Mouse (Mus musculus) embryo, embryonic 11.5 days (tissue): Measurements from ENCODE around the gene Met.

ENCODE experiments used
- DNase-seq: peaks from one replicate; pipeline ENCODE4 v3.0.0-alpha.2; 2012; ENCODE audit warnings: low read depth, low spot score

Met gene

DNA sequence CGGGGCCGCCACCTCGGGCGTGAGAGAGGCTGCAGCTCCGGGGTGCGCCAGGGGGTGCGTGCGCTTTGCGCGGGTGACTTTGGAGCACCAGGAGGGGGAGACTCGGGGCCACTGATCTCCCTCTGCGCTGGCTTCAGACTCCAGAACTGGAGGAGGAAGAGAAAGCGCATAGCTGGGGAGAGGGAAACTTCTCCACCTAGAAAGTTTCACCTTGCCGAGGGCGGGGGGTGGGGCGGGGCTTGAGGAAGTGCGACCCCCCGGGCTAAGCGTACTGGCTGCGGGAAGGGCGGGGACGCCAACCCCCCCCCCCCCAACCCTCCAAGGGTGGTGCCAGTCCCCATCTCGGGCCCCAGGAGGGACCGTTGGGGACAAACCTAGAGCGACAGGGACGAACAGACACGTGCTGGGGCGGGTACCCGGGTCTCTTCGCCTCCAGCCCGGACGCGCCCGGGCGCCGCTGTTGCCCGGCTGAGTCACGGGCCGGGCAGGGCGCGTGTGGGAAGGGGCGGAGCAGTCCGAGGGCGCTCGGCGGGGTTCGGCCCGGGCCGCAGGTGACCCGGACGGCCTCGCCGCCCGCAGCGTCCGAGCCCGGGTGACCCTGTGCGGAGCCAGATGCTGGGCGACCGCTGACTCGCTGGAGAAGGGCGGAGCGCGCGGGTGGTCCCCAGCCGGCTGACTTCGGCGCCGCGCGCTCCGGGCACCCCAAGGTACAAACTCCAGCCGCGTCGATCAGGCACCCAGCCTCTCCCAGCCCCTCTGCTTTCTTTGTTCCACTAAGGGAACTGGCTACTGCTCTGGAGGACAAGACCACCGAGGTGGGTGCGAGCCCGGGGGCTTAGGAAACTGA lies at the start of gene Met:
Met (plus strand) TSS at position 367 of the 847 bp plus-strand sequence.
- DNase-seq: peak; percentile 32

DNA sequence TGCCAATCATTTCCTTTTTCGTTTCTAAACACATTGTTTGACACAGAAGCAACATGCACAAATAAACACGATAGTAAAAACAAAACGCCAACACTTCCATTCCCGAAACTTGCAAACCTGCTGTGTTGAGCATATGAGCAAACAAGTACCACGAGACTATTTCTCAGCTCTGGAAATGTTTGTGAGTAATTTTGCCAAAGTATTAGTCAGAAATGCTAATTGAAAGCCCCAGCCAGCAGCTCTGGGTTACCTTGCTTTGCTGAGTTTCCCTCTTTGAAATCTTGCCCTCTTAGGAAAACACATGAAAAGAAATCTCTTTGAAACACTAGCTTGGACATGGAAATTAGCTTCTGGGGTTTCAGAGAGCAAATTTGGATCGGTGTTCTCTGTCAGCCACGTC lies 45.4 kb upstream of the Met start:
- no peak for DNase-seq

DNA sequence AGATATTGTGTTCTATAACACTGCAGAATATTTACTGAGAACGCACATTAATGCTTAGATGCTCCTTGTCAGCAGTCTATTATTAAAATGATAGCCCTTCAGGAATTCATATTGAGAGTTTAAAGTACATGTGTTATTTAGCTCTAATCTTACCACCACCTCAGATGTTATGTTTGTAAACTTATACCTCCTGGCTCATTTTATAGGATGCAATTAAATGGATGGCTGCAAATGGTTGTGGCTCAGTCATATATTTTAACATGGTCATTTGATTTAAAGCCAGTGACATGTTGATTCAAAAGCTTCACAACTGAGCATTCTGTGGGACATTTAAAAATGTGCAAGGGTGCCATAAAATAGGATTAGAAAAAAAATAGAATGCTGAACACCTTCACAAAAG lies 41.2 kb upstream of the Met start:
- DNase-seq: no peak

DNA sequence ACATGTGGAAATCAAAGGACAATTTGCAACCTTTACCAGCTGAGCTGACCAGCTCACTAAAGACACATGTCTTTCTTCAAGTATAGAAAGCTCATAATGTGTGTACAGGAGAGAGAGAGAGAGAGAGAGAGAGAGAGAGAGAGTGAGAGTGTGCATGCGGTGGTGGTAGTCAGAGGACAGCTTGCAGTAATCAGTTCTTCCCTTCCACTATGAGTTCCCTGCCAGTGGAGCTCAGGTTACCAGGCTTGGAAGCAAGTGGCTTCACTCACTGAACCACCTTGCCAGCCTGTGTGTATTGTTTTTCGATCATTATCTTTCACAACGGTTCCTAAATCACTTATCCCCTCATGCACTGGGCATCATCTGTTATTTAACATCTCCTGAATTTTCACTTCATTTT lies 34.6 kb upstream of the Met start:
- no peak for DNase-seq

DNA sequence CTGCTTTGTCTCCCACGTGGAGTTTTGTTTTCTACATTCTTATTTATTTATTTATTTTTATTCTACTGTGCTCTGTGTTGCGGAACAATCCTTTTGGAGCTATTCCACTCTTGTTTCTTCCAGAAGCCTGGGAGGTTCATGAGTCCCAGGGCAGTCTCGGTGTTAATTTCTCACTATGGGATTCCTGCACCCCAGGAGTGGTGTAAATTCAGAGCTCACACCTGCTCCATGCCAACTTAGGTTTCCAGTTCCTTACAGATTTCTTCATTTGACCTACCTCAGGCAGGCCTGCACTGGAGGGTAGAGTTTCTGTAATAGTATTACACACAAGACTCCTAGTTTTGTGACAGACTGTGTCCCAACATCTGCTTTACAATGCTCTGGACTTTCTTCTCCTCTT lies 34.0 kb upstream of the Met start:
- DNase-seq: no peak

DNA sequence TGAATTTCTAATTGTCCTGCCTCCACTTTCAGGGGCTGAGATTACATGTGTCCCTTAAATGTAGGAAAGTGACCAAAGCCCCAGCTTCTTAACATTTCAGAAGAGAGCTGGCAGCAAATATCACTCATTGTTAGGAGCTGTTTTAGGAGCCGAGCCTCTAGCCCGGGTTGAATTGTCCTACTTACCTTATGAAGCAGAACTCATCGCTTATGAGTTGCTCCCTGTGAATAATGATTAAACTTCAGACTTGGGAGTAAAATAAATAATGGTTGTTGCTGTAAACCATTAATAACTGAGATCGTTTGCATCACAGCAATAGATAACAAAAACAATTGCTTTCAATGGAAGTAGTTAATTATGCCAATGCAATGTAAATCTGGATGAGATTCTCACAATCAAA lies 20.3 kb upstream of the Met start:
- DNase-seq: no peak

DNA sequence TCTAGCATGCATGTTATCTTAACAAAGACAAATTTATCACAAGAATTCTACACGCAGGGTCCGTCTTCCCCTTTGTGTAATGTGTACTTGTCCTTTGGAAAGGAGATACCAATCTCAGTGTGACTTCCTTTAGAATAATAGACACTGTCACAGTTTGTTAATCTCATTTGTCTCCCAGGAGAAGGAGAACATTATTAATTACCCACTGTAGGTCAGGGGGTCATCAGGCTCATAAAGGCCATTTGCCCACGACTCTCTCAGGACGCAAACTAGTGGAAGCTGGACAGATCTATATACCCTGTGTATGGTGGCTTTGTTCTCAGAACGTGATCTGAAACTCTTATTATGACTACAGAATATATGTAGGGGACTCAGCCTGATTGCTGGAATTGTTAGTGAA lies 12.3 kb upstream of the Met start:
- no peak for DNase-seq

DNA sequence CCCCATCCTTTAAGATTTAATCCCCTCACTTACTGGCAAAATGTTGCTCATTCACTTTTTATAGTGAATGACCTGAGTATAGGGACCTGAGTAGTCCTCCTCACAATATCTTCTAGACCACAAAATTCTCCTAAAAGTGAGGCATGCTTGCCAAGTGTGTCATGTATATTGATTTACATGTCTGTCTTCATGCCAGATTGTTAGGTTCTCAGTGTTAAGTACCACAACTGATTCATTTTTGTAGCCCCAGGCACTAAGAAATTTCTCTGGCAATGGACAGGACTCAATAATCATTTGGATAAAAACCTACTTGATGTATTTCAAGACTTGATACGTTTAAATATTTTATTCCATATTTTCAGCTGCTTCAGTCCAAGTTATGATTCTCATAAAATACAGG lies 8.5 kb upstream of the Met start:
- no peak for DNase-seq

DNA sequence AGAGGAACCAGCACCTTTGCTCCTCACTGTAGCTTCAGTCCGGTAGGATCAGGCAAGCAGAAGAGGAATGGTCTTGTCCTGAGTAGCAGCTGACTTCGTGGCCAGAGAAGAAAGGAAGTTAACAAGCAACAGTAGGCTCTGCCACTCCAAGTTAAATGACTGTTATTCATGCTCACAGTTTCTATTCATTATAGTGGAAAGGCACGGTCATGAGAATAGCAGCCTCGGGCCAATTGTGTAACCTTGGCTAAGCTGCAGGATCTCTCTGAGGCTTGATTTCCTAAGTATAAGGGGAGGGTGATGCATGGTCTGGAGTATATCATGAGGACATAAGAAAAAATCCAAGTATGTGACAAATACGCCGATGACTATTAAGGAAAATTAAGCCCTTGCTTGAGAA lies 4.0 kb upstream of the Met start:
- DNase-seq: no peak

DNA sequence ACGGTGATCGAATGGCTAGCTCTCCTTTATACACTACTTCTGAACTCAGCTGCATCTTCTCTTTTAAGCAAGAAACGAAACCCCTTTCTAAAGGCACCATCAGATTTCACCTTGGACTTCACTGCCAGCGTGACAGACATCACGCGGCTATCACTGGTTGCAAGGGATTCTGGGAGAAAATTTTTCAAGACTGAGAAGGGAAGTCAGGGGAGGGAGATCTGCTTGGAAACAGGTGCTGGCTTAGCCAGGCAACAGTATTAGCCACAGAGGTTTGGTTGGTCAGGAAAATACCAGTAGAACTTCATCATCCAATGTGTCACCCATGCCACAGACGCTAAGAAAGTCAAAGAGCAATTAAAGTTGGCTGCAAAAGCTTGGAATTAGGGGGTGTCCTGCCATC lies 2.2 kb upstream of the Met start:
- DNase-seq: no peak

DNA sequence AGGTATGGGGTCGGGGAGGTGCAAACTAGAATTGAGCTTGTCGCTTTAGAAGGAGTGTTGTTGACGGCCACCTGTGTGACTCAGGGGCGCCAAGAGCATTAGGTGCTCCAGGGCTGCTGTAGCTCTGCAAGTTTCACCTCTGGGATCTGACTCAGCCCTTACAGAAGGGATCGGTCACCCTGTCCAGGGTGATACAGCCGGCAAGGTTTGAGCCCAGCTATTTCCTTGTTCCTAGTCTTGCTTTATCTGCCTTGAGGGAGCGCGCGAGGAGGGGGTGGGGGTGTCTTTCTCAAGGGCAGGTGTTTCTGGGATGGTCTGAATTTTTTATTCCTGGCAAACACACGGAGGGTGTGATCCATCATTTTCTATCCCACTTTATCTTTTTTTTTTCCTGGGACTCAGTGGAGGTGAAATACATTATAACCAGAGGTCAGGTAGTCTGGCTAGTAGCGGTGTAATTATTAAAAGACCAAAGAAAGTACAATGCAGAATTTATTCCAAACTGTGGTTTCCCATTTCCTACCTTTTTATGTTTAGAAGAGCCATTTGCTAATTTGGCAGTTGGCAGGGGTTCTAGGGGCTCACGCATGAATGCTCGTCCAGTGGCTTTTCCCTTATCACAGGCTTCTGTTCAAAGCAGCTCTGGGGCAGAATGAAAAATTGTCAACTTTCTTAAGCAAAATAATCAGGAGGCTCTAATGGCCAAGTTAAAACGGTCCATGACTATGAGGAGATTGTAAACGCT lies 853 bp downstream of the Met start:
- DNase-seq: no peak

DNA sequence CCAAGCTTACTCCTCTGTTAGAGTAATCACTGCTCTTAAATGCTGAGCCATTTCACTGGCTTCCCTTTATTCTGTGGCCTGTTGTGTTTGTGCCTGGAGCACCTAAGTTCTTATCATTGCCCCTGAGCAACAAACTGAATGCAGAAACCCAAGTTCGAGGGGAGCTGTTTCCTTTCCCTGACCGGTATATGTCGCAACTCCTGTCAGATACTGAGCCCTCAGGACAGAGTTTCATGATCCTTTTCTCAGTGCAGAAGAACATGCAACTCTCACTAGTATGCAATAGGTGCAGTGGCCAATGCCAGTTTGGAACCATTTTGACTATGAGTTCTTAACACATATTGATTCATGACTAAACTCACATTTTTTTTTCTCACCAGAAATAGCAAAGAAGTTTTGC lies 2.9 kb downstream of the Met start:
- no peak for DNase-seq

DNA sequence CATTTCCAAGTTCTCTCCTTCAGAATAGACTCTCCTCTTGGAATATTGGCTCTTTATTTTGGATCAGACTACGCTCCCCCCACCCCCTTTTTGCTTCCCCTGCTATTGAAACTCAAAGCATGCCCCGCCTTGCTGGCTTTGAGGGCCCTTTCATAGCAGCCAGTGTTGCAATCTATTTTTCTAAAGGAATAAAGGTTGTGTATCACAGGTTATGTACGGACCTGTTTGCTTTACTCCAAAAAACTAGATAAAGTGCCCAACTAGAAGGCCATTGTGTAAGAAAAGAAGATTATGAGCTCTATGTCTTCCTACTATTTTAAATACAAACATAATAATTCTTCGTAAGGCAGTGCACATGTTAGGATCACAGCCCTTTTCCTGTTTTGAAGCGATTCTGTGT lies 5.4 kb downstream of the Met start:
- no peak for DNase-seq

DNA sequence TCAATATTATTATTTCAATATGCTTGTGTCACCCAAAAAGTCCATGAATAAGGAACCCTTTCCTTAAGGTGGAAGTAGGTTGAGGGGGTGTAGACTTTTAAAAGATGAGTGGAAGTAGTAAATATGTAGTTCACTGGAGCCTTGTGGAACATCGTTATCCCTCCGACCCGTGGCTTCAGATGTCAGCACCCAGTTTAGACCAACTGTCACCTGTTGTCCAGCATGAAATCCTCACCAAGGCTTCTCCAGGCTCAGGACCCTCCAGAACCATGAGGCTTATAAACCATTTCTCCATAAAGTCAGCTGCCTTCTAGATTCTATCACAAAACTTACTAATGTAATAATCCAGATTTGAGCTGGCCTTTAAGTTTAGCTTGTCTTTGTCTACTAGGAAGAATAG lies 9.5 kb downstream of the Met start:
- DNase-seq: no peak

DNA sequence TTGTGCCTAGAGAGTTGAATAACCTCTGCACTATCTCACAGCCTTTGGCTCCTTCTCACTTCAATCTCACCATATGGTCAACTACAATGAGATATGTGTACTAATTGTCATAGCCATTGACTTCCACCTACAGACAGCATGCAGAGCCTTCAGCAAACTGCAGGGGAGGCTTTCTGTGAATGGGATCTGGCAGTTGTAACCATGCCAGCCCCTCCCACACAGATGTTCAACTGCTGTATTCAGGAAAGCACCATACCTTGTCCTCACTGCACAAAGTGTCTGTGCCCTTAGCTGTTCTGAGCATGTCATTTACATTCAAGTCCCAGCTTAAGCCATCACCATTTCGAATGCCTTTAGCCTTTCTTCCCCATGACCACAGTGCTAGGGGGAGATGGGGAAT lies 14.2 kb downstream of the Met start:
- no peak for DNase-seq

DNA sequence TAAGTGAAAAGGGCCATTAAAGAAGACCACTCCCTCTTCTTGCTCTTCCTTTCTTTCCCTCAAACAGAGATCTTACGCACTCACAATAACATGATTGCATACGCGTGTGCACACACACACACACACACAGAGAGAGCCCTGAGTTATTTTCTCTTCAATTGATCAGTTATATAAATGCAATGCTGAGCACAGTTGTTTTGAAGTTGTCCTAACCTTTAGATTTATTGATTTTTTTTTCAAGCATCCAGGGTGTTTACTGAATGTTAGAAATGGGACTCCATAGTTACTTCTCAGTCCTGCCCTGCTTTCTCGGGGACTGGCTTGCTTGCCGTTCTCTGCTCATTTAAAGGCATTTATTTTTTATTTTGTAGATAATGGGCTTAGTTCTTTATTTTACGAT lies 14.7 kb downstream of the Met start:
- DNase-seq: no peak

DNA sequence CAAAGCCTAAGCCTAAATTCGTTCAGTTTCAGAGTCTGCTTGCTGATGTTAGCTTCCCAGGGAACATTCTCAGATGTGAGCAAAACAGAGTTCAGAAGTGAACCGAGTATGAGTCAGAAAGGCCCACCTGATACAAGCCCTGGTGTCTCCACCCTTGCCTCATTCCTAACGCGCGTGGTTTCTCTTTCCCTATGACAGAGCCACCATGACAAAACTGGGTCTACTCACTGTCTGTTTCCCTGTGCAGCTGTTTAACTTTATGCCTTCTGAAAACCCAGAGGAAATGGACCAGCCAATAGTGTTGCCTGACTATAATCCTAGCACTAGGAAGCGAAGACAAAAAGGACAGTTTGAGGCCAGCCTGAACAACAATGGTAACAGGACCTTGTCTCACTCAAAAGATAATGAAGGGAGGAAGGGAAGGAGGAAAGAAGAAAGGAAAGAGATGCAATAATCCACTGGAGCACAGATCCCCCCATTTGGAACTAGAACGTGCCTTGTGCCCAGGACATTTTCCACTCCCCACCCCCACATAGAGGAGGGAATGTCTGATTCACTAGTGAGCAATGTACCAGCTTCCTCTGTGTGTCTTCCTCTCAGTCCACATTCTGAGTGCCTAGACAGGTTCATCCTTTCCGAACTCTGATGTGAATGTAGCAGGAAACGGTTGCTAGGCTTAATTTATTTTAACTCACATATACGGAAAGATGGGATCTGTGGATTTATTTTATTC lies 15.4 kb downstream of the Met start:
- DNase-seq: no peak

DNA sequence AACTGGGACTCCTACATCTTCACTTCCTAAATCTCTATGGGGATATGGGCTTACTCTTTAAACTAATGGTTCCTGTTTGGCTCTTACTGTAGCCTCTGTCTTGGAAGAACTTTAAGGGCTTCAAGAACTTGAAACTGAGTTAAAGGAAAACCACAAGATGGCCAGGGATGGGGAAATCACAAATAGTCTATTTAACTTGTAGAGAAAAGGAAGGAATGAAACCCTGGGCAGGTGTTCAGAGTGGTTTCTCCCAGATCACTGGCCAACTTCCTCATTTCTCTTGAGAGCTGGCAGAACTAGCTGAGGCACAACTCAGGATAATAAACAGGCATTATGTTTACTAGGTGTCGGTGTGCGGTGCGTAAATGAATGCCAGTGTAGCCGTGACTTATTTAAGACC lies 17.5 kb downstream of the Met start:
- DNase-seq: no peak

DNA sequence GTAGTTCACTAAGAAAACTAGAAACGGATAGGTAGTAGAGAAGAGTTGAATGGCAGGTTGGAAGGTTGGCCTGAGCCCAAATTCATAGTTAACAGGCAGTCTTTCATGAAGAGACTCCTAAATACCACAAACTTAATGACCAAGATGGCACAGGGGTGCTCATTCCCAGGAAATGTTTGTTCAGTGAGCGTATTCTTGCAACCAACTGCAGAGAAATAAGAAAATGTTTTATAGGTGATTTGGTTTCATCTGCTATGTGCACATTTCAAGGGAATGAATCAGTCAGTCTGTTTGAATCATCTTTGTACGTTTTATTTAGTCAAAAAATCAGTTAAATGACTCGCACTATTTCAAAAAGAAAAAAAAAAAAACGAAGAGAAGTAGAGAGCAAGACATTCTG lies 21.6 kb downstream of the Met start:
- no peak for DNase-seq

DNA sequence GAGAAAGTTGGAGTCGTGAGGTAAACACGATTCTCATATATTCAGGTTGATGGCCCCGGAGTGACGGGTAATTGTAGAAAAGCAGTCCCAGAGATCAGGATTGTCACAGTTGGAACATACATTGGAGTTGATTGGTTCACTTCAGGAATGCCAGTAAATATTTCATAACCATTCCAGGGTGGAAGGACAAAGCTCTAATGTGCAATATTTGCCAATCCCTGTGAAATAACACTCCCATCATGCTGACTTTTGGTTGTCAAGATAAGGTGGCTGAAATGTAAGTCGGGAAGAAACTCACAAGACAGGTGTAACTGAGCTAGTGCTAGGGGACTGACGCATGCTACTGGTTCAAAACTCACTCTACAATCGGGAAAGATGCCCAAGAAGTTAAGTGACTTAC lies 22.2 kb downstream of the Met start:
- DNase-seq: no peak

DNA sequence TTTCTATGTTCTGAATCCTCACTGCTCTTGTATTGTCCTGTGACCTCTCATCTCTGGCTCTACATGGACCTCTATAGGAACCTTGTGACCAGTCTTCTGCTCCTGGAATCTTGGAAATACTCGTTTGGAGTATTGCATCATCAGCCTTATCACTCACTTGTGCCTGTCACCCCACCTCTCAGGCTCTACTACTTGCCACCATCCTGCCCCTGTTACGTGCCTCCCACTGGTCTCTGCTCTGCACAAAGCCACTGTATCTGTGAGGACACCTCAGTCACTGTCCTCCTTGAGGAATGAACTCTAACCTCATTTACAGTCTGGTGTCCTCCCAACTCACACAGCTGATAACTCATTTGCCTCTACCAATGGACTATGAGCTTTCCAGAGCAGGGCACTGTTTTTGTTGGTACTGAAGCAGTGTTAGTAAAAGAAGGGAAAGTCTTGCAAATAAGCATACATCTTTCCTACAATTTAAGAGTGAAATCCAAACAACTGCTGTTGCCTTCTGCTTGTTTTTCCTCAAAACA lies 24.8 kb downstream of the Met start:
- no peak for DNase-seq

DNA sequence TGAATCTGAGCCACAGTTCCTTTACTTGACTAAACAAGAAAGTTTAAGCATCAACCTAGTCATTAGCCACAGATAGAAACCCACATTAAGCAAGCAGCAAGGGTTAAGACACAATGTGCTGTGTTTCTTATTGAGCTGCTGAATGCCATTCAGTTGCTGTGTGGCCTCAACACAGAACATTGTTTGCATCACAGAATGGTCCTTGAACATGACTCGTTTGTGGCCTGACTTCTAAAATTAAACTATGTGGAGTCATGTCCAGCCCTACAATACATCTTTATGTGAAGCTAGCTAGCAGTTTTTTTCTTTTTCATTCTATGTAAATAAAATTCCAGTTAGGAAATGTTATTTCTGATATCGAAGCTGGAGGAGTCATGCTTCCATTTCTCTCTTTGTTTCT lies 27.2 kb downstream of the Met start:
- DNase-seq: no peak
